Mouse (Mus musculus) retina, postnatal 7 days (tissue): Measurements from ENCODE around the gene Haspin.

Experiments used
- DNase-seq: peaks from one replicate; pipeline ENCODE4 v3.0.0-alpha.2; 2012; ENCODE audit warnings: low read depth, low spot score

Haspin gene

GRCm38 (mm10) chr11:73087700-73088480 lies 50.2 kb downstream of the Haspin start:
- DNase-seq = no peak
